Mouse (Mus musculus) bone marrow macrophage, adult 2 months (primary cell): ENCODE data around the gene Dhodh. TPM values are rescaled to one million over a fixed set of nuclear protein-coding genes. Genes with fewer than 3 reads are reported as not detected.

Source experiments
- H3K27ac ChIP-seq: 2 replicates; pipeline ENCODE4 v1.5.1; 2012; ENCODE audit warnings: low read depth, low read length; ENCODE audit not compliant: insufficient read depth
- H3K4me1 ChIP-seq: 2 replicates; pipeline ENCODE4 v1.6.1; 2012; ENCODE audit warnings: low read length; ENCODE audit not compliant: control insufficient read depth, insufficient read depth
- H3K4me3 ChIP-seq: 2 replicates; pipeline ENCODE4 v1.5.1; 2012; ENCODE audit warnings: mild to moderate bottlenecking, low read length, moderate library complexity; ENCODE audit not compliant: insufficient read depth
- CTCF ChIP-seq: IDR thresholded peaks from 2 replicates; pipeline ENCODE4 v1.5.1; 2012; ENCODE audit warnings: low read depth, mild to moderate bottlenecking, low read length, moderate library complexity
- POLR2A ChIP-seq: IDR thresholded peaks from 2 replicates; pipeline ENCODE4 v1.6.1; 2012; ENCODE audit warnings: mild to moderate bottlenecking, low read depth, low read length, borderline replicate concordance
- polyA plus RNA-seq: library from polyadenylated mRNA; stranded (reverse); fragments of >200 nt; gene quantifications from 2 replicates; pipeline ENCODE4 v1.2.4, GENCODE M21; 2012; ENCODE audit not compliant: missing spikeins, insufficient read depth, insufficient read length

The Dhodh gene
- polyA plus RNA-seq, 1 experiment = 7.4 TPM

- no peak for TF ChIP-seq POLR2A
- TF ChIP-seq CTCF = no peak
- Histone ChIP-seq H3K4me1 (peaks cover 2% of the 10 kb centered on the region), H3K27ac (no peak overlapping the region), H3K4me3 (no peak overlapping the region)
These were observed 17.6 kb downstream of the Dhodh start for GRCm38 (mm10) chr8:109590901-109591300.

- H3K4me1 ChIP-seq = peaks cover 17% of the 10 kb centered on the region
- TF ChIP-seq POLR2A (no peak), CTCF (no peak)
- H3K4me3 ChIP-seq = no peak overlapping the region
- H3K27ac ChIP-seq = no peak overlapping the region
These were observed 21.4 kb downstream of the Dhodh start for GRCm38 (mm10) chr8:109586972-109587504.

- H3K4me1 ChIP-seq = peaks cover 17% of the 10 kb centered on the region
- TF ChIP-seq POLR2A (no peak), CTCF (no peak)
- H3K27ac ChIP-seq = peak overlapping the region; percentile 29
- no peak overlapping the region for H3K4me3 ChIP-seq
These were observed 22.8 kb downstream of the Dhodh start for GRCm38 (mm10) chr8:109585652-109586051.

GRCm38 (mm10) chr8:109584830-109585229 lies 23.6 kb downstream of the Dhodh start:
- Histone ChIP-seq H3K27ac (peak overlapping the region; percentile 29; the same call in 1 of the 2 replicates), H3K4me3 (no peak overlapping the region), H3K4me1 (peaks cover 17% of the 10 kb centered on the region)
- TF ChIP-seq POLR2A (no peak), CTCF (no peak)

- TF ChIP-seq CTCF = no peak
- no peak for TF ChIP-seq POLR2A
- H3K27ac ChIP-seq = no peak overlapping the region
- H3K4me3 ChIP-seq = no peak overlapping the region
- H3K4me1 ChIP-seq = peaks cover 21% of the 10 kb centered on the region
These were observed 24.2 kb downstream of the Dhodh start for GRCm38 (mm10) chr8:109584293-109584692.

- Histone ChIP-seq H3K27ac (peak within 1 kb of the TSS; percentile 49), H3K4me1 (peaks cover 10% of the 10 kb centered on the region), H3K4me3 (no peak within 1 kb of the TSS; the same call in 1 of the 2 replicates)
- no peak for TF ChIP-seq CTCF
- TF ChIP-seq POLR2A = no peak
These were observed 29.6 kb downstream of the Dhodh start, which contains the start of gene Hp for GRCm38 (mm10) chr8:109578900-109579301. Gene Hp, minus strand, starts transcription at chr8:109579172.

GRCm38 (mm10) chr8:109576311-109576710 lies 32.2 kb downstream of the Dhodh start:
- Histone ChIP-seq H3K4me3 (no peak overlapping the region), H3K27ac (no peak overlapping the region), H3K4me1 (peaks cover 10% of the 10 kb centered on the region)
- TF ChIP-seq CTCF = no peak
- no peak for TF ChIP-seq POLR2A

GRCm38 (mm10) chr8:109571139-109571538 lies 37.3 kb downstream of the Dhodh start:
- Histone ChIP-seq H3K27ac (no peak overlapping the region), H3K4me3 (no peak overlapping the region), H3K4me1 (peaks cover 9% of the 10 kb centered on the region)
- TF ChIP-seq POLR2A = no peak
- no peak for TF ChIP-seq CTCF

- peak within 1 kb of the TSS; percentile 98 for H3K4me3 ChIP-seq
These were observed 42.8 kb downstream of the Dhodh start, which contains the start of the genes Dhx38 and Txnl4b for GRCm38 (mm10) chr8:109565498-109566333. Gene Dhx38, minus strand, starts transcription at chr8:109565861. Gene Txnl4b, plus strand, starts transcription at chr8:109565892.

GRCm38 (mm10) chr8:109564766-109565165 lies 43.7 kb downstream of the Dhodh start:
- Histone ChIP-seq H3K4me1 (peaks cover 16% of the 10 kb centered on the region), H3K4me3 (peak overlapping the region; percentile 98), H3K27ac (peak overlapping the region; percentile 98)
- TF ChIP-seq CTCF (no peak), POLR2A (no peak)

More at GRCm38 (mm10) chr8:109565498-109566333, 42.8 kb downstream of the Dhodh start, which contains the start of the genes Dhx38 and Txnl4b:
- Histone ChIP-seq H3K27ac (peak within 1 kb of the TSS; percentile 98), H3K4me1 (peaks cover 16% of the 10 kb centered on the region)
- no peak for TF ChIP-seq POLR2A
- no peak for TF ChIP-seq CTCF
